Mouse (Mus musculus): Measurements from ENCODE around the gene Itgae. TPM values are rescaled to one million over a fixed set of nuclear protein-coding genes. Genes with fewer than 3 reads are reported as not detected.

Itgae gene
- polyA plus RNA-seq, 1 experiment from 2014 or later, result 0.32 TPM

DNA sequence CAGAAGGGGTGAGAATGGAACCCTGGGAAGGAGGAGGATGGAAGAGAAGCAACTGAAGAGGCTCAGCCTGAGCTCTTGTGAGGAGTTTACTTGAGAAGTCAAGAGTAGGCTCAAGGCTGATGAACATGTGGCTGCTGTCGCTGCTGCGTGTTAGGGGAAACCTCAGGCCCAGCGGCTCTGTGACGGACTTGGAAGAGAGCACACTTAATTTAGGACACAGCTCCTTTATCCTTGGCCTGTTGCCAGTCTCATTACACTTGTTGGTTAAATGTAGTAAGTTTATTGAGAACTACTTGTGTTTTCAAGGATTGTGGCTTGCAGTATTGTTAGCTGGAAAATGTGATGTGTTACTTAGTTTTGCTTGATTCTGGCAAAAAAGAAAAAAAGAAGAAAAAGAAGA, 13.7 kb upstream of the Itgae start:
- no peak overlapping the region for H3K27ac ChIP-seq
- peaks cover 91% of the 10 kb centered on the region for H3K36me3 ChIP-seq

DNA sequence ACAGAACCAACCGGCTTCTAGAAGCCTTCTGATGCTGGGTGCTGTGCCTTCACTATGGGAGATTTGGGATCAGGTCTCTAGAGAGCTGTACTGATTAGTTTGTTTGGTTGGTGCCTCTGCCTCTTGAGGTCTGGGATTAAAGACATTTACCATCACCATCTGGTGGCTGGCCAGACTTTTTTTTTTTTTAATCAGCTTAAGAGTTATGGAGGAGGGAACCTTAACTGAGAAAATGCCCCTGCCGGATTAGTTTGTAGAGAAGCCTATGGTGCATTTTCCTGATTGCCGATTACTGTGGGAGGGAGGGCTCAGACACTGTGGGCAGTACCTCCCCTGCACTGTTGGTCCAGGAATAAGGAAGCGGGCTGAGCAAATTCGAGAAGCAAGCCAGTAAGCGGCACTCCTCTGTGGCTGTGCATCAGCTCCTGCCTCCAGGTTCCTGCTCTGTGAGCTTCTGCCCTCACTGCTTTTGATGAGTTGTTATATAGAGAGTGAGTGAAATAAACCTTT, 13.1 kb upstream of the Itgae start:
- H3K9me3 ChIP-seq, result no peaks in the 10 kb centered on the region
- H3K4me2 ChIP-seq, result no peak overlapping the region
- no peak for ATAC-seq (ENCODE audit: insufficient number of reproducible peaks, insufficient read depth, low FRiP score, low TSS enrichment, low read depth)
- H3K36me3 ChIP-seq, result peaks cover 95% of the 10 kb centered on the region
- 80% methylated on average over 6 of the region's 6 CpGs for WGBS
- H3K4me3 ChIP-seq, result no peak overlapping the region
- H3K27ac ChIP-seq, result no peak overlapping the region
- no peaks in the 10 kb centered on the region for H3K4me1 ChIP-seq
- H3K27me3 ChIP-seq, result no peaks in the 10 kb centered on the region
- H3K9ac ChIP-seq, result no peak overlapping the region

More for the DNA sequence above, 13.7 kb upstream of the Itgae start:
- H3K27me3 ChIP-seq, result no peaks in the 10 kb centered on the region
- 75% methylated on average over 4 of the region's 4 CpGs for WGBS
- H3K9ac ChIP-seq, result no peak overlapping the region
- no peaks in the 10 kb centered on the region for H3K9me3 ChIP-seq
- no peak overlapping the region for H3K4me3 ChIP-seq
- H3K4me2 ChIP-seq, result no peak overlapping the region
- H3K4me1 ChIP-seq, result no peaks in the 10 kb centered on the region
- no peak for ATAC-seq (ENCODE audit: insufficient number of reproducible peaks, insufficient read depth, low FRiP score, low TSS enrichment, low read depth)

DNA sequence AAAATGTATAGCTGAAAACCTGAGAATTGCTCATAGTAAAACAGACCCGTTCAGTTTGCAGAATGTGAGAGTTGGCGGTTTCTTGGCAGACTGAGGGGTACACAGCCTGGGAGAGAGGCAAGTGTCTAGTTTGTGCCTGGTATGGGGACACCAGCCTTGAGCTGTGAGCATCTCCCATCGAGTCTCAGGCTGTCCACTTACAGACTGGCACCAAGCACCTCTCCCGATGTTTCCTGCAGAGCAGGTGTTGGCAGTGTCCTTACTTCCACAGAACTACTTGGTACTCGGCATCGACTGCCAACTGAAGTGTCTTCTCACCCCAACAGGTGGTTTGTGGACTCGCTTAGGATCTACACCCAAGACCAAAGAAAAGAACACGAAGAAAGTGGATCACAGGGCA, 11.8 kb upstream of the Itgae start:
- H3K36me3 ChIP-seq, result peaks cover 91% of the 10 kb centered on the region
- WGBS, result 94% methylated on average over 8 of the region's 8 CpGs

DNA sequence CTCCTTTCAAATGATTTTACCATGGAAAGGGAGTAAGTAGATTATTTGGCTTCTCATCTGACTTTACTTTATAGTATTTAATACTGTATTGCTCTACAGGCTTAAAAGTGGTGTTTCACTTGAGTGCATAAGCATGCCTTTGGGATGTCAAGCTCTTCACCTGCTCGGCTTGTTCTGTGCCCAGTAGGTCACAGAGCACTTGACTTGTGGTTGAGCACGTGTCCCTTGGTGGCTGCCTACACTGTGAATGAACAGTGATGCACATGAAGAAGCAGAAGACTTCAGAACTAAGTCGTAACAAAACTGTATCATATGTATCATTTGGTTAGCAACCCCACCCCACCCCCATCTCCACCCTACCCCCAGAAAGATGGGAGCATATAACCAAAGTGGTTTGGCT, 10.1 kb upstream of the Itgae start:
- Histone ChIP-seq H3K9ac (no peak overlapping the region), H3K4me1 (peaks cover 9% of the 10 kb centered on the region), H3K36me3 (peaks cover 87% of the 10 kb centered on the region), H3K4me3 (no peak overlapping the region), H3K4me2 (no peak overlapping the region), H3K27ac (no peak overlapping the region), H3K9me3 (no peaks in the 10 kb centered on the region), H3K27me3 (no peaks in the 10 kb centered on the region)
- no peak for ATAC-seq (ENCODE audit: insufficient number of reproducible peaks, insufficient read depth, low FRiP score, low TSS enrichment, low read depth)
- WGBS, result 90% methylated on average over 3 of the region's 3 CpGs

More for the DNA sequence above, 11.8 kb upstream of the Itgae start:
- Histone ChIP-seq H3K4me1 (no peaks in the 10 kb centered on the region), H3K9me3 (no peaks in the 10 kb centered on the region), H3K27me3 (no peaks in the 10 kb centered on the region), H3K4me3 (no peak overlapping the region), H3K27ac (no peak overlapping the region), H3K4me2 (no peak overlapping the region), H3K9ac (no peak overlapping the region)
- ATAC-seq (ENCODE audit: insufficient number of reproducible peaks, insufficient read depth, low FRiP score, low TSS enrichment, low read depth), result no peak

DNA sequence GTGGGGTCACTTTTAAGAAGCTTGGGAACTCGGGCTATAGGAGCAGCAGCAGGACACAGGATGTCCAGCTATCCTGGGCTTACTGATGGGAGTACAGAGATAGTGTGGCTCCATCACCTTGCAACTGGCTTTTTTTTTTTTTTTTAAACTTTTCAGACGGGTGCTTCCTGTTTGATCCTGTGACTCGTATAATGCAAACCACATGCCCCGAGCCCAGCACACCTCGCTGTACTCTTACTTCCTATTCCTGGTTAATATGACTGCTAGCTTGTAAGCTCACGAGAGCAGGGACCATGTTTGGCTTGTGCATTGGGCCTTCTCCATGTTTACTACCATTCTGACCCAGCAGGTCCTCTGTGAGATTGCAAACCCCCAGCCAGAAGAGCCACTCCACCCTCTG, 6.1 kb upstream of the Itgae start:
- Histone ChIP-seq H3K4me3 (no peak overlapping the region), H3K4me1 (peaks cover 25% of the 10 kb centered on the region), H3K9ac (no peak overlapping the region), H3K36me3 (peaks cover 51% of the 10 kb centered on the region), H3K9me3 (no peaks in the 10 kb centered on the region), H3K27ac (no peak overlapping the region), H3K27me3 (no peaks in the 10 kb centered on the region), H3K4me2 (no peak overlapping the region)
- 32% methylated on average over 6 of the region's 6 CpGs for WGBS
- ATAC-seq (ENCODE audit: insufficient number of reproducible peaks, insufficient read depth, low FRiP score, low TSS enrichment, low read depth), result no peak

DNA sequence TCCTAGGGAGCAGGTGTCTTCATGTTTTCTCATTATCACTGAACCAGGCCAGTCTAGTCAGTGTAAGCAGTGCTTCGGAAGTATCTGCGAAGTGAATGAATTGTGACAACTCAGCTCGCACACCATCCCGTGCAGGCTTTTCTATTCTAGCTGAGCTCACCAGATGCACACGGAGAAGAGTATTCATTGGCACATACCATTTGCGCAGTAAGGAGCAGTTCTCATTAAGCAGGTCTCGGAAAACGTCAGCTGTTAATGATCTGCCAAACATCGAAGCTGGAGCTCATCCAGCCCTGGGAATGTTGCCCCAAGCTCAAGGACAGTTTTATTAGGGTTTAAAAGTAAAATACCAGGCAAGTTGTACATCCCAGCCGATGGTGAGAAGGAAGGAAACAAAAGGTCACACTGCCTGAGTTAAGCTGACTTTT, 5.6 kb upstream of the Itgae start:
- Histone ChIP-seq H3K4me2 (no peak overlapping the region), H3K27me3 (no peaks in the 10 kb centered on the region), H3K4me1 (peaks cover 25% of the 10 kb centered on the region), H3K36me3 (peaks cover 46% of the 10 kb centered on the region), H3K9ac (no peak overlapping the region), H3K9me3 (no peaks in the 10 kb centered on the region), H3K27ac (0 out of 2 replicates have a peak overlapping the region, but pooled peaks have one; percentile 34), H3K4me3 (no peak overlapping the region)
- no peak for ATAC-seq (ENCODE audit: insufficient number of reproducible peaks, insufficient read depth, low FRiP score, low TSS enrichment, low read depth)
- 74% methylated on average over 10 of the region's 10 CpGs for WGBS

DNA sequence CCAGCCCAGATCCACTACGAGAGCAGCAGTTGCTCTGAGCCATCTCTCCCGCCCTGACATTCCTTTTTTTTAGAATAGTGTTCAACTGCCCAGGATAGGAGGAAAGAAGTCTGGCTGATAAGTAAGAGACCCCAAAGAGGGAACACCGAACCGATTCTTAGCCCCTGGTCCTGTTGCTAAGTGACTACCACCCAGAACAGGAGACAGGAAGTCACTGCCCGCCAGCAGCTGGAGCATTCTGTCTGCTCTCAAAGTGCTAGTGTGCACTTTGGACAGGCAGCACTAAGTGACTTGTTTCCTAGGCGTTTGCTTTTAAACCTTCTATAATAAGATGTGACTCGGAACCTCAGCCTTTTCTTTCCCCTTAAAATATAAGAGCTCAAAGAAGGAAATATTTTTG, 5.0 kb upstream of the Itgae start:
- H3K9me3 ChIP-seq, result no peaks in the 10 kb centered on the region
- H3K4me1 ChIP-seq, result peaks cover 25% of the 10 kb centered on the region
- ATAC-seq (ENCODE audit: insufficient number of reproducible peaks, insufficient read depth, low FRiP score, low TSS enrichment, low read depth), result no peak
- 64% methylated on average over 7 of the region's 7 CpGs for WGBS
- H3K36me3 ChIP-seq, result peaks cover 41% of the 10 kb centered on the region
- H3K27ac ChIP-seq, result 0 out of 2 replicates have a peak overlapping the region, but pooled peaks have one; percentile 34
- H3K4me2 ChIP-seq, result no peak overlapping the region
- H3K4me3 ChIP-seq, result no peak overlapping the region
- H3K9ac ChIP-seq, result no peak overlapping the region
- no peaks in the 10 kb centered on the region for H3K27me3 ChIP-seq

DNA sequence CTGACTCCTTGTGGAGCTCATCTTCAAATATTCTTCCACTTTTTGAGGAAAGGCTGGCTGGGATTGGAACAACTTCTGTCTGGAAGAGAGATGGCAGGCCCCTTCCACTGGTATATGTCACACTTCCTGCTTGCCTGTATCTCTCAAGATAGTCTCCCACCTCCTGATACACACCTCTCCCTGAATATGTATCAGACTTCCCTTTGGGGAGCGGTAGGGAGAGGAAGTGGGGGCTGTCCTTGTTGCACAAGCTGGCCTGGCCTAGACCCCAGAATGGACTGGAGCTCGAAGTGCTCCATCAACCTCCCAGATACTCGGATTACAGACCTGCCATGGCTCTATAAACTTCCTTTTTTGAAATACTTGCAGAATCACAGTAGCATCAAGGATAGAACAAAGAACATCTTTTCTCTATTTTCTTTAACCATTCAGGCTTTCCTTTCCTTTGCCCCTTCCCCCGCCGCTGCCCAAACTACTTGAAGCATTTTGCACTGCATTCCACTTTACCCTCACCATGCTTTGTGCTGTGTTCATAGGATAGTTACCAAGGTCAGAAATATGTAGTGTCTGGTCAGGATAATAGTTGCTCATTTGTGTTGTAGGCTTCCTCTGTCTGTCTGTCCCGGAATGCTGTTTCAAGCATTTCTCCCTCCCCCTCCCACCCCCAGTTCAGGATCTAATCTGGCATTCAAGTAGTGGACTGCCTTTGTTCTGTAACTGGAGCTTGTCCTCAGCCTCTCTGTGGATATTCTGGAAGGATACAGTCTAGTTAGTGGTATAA, 2.5 kb upstream of the Itgae start:
- Histone ChIP-seq H3K9me3 (no peaks in the 10 kb centered on the region), H3K4me3 (no peak overlapping the region), H3K4me1 (peaks cover 25% of the 10 kb centered on the region), H3K9ac (no peak overlapping the region), H3K36me3 (peaks cover 17% of the 10 kb centered on the region), H3K4me2 (no peak overlapping the region), H3K27ac (no peak overlapping the region; the same call in 1 of the 2 replicates), H3K27me3 (no peaks in the 10 kb centered on the region)
- WGBS, result 54% methylated on average over 6 of the region's 6 CpGs
- no peak for ATAC-seq (ENCODE audit: insufficient number of reproducible peaks, insufficient read depth, low FRiP score, low TSS enrichment, low read depth)

DNA sequence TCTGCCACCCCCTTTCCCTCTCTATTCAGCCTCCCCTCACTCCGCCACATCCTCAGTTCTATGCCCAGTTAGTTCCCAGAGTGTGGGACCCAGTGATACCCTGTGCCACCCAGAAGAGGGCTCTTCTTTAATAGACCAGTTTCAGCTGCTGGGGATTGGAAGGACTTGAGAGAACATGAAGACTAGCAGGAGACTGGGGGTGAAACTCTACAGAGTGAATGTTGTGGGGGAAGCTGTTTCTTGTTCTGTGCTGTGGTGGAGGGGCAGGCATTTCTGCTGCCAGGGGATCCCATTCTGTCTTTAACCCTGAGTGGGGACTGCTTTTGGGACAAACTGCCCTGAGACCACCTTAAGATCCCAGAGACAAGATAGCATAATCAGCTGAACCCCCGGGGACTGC, 443 bp downstream of the Itgae start:
- H3K27me3 ChIP-seq, result no peaks in the 10 kb centered on the region
- H3K4me2 ChIP-seq, result no peak overlapping the region
- no peaks in the 10 kb centered on the region for H3K36me3 ChIP-seq
- H3K4me1 ChIP-seq, result peaks cover 14% of the 10 kb centered on the region
- no peak for ATAC-seq (ENCODE audit: insufficient number of reproducible peaks, insufficient read depth, low FRiP score, low TSS enrichment, low read depth)
- no peaks in the 10 kb centered on the region for H3K9me3 ChIP-seq
- H3K9ac ChIP-seq, result no peak overlapping the region
- WGBS, result 90% methylated on average over 2 of the region's 2 CpGs
- no peak overlapping the region for H3K27ac ChIP-seq
- H3K4me3 ChIP-seq, result no peak overlapping the region

DNA sequence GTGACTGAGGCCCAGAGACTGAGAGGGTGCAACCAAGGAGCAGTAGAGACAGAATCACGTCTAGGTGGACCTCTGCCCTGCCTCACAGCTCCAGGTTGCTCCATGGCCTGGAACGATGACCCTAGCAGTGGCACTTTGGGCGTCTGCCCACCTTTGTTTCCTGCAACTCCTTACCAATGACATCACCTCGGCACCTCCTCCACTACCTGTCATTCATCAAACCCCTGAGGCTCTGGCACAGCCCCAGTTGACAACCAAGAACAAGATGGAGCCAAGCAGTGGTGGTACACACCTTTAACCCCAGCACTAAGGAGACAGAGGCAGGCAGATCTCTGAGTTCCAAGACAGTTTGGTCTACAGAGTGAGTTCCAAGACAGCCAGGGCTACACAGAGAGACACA, 1.7 kb downstream of the Itgae start:
- Histone ChIP-seq H3K9ac (no peak overlapping the region), H3K9me3 (no peaks in the 10 kb centered on the region), H3K4me3 (no peak overlapping the region), H3K4me2 (no peak overlapping the region), H3K27me3 (no peaks in the 10 kb centered on the region), H3K27ac (no peak overlapping the region), H3K36me3 (no peaks in the 10 kb centered on the region), H3K4me1 (peaks cover 14% of the 10 kb centered on the region)
- WGBS, result 76% methylated on average over 4 of the region's 4 CpGs
- no peak for ATAC-seq (ENCODE audit: insufficient number of reproducible peaks, insufficient read depth, low FRiP score, low TSS enrichment, low read depth)

DNA sequence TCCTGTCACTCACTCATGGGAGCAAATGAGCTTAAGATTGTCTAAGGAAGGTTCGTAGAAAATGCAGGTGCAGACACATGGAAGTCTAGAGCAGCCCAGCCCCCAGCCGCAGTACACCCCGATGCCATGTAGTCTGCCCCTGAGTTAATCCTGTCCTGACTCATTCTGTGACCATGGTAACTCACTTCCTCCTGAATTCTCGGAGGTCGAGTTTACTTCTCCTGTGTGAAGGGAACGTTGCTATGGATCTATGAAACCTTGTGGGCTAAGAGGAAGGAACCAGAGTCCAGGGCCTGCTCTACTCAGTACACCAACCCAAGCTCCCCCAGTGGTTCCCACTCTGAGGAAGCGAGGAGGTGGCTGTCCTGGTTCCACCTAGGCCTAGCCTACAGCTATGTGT, 2.5 kb downstream of the Itgae start:
- no peak overlapping the region for H3K27ac ChIP-seq
- WGBS, result 74% methylated on average over 7 of the region's 7 CpGs
- peaks cover 8% of the 10 kb centered on the region for H3K4me1 ChIP-seq
- H3K4me2 ChIP-seq, result no peak overlapping the region
- no peak overlapping the region for H3K9ac ChIP-seq
- no peak overlapping the region for H3K4me3 ChIP-seq
- ATAC-seq (ENCODE audit: insufficient number of reproducible peaks, insufficient read depth, low FRiP score, low TSS enrichment, low read depth), result no peak
- no peaks in the 10 kb centered on the region for H3K36me3 ChIP-seq
- H3K27me3 ChIP-seq, result no peaks in the 10 kb centered on the region
- H3K9me3 ChIP-seq, result no peaks in the 10 kb centered on the region

DNA sequence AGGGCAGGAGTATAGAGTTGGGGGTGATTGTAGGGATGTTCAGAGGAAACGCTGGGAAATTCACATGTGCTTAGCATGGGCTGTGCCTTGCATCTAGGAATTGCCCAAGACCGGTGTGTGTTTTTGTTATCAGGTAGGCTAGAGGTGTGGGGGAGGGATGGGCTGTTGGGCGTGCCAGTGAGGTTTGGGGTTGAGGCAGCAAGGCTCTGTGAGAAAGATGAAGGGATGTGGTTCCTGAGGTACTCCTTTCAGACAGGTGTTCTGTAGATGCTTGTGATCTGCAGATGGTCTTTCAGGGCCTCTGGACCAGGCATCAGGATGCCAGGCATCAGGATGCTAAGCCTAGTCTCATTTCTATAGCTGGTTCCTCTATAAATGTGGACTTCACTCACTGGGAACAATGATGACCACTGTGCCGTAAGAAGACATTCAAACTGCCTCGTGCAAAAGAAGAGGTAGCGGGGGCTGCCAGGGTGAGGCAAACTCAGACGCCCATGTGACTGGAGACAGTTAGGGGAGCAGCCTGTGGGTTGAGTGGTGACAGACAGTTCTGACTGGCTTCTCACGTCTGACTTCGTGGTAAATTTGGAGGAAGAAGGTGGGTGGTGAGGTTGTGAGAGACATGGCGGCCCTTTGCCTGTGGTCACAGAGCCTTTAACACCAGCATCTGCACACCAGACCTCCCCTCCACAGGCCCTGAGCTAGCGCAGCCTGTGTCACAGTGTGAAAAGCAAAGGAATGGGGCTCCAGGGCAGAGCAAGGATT, 4.0 kb downstream of the Itgae start:
- no peak overlapping the region for H3K4me2 ChIP-seq
- H3K9me3 ChIP-seq, result no peaks in the 10 kb centered on the region
- H3K36me3 ChIP-seq, result no peaks in the 10 kb centered on the region
- H3K9ac ChIP-seq, result no peak overlapping the region
- H3K4me3 ChIP-seq, result no peak overlapping the region
- 73% methylated on average over 11 of the region's 11 CpGs for WGBS
- H3K4me1 ChIP-seq, result no peaks in the 10 kb centered on the region
- no peak overlapping the region for H3K27ac ChIP-seq
- no peak for ATAC-seq (ENCODE audit: insufficient number of reproducible peaks, insufficient read depth, low FRiP score, low TSS enrichment, low read depth)
- H3K27me3 ChIP-seq, result no peaks in the 10 kb centered on the region

Measured in embryonic facial prominence, embryonic 13.5 days (tissue).